Mouse (Mus musculus) layer of hippocampus, postnatal 36 days (tissue): ENCODE results near the gene Sytl2. TPM values are rescaled to one million over a fixed set of nuclear protein-coding genes. Genes with fewer than 3 reads are reported as not detected.

ENCODE experiments used
- DNase-seq, 2 experiments: peaks; one replicate each; pipeline ENCODE4 v3.0.0; 2022
- total RNA-seq, 2 experiments: library from RNA; stranded (reverse); gene quantifications; 2 replicates each; pipeline ENCODE4 v1.2.3; 2021

Gene Sytl2
- 10 to 100 TPM; 30.9 to 40.5 TPM for total RNA-seq

GRCm38 (mm10) chr7:90301942-90302646, at the start of gene Sytl2:
Gene Sytl2, plus strand, starts transcription at chr7:90302252.
- DNase-seq = peak in 1 of 2 experiments; percentile 14

DNA sequence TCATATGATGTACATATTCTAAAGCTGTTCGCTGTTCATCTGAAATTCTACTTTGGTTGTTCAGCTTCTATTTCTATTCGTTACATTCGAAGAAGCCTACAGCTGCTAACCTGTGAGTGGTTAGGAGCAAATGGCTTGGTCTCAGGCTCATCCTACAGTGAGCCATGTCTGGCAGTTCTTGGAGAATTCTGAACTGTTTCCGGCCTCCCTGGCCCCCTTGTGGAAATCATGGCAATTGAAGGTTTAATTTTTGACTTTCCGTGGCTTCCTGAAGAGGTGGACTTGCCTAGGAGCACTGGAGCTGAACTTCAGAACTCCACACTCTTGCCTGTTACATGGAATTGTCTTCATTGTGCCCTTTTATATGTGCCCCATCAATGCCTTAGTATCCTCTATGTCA, 49.1 kb upstream of the Sytl2 start:
- DNase-seq = no peak

GRCm38 (mm10) chr7:90258701-90259100, 43.4 kb upstream of the Sytl2 start:
- no peak for DNase-seq

DNA sequence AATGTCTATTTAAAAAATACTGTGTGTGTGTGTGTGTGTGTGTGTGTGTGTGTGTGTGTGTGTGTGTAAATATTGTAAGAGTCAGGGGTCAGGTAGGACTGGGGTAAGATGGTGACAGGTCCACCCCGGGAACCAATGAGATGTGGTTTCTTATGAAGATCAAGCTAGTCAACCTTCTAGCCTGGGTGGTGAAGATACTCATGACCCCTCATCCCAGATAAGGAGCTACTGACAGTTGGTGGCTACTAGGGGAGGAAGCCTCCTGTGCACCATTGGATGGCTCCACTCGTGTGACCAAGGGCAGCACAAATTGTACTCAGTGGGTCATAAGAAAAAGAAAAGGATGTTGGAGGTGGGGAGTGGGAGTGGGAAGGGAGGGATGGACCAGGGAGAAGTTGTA, 42.2 kb upstream of the Sytl2 start:
- DNase-seq = no peak

GRCm38 (mm10) chr7:90261902-90262599, 40.0 kb upstream of the Sytl2 start:
- DNase-seq = no peak

GRCm38 (mm10) chr7:90265289-90265970, 36.6 kb upstream of the Sytl2 start, which contains the start of gene Ccdc83:
Gene Ccdc83, minus strand, starts transcription at chr7:90265777.
- DNase-seq = peak; percentile 75 to 76

DNA sequence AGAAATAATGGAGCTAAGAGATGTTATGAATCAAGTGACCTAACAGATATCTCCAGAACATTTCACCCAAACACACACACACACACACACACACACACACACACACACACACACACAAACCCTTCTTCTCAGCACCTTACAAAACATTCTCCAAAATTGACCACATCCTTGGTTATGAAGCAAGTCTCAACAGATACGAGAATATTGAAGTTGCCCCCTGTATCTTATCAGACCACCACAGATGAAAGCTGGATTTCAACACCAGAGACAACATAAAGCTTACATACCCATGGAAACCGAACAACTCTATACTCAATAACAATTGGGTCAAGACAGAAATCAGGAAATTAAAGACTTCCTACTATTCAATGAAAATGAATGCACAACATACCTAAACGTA, 31.9 kb upstream of the Sytl2 start:
- no peak for DNase-seq

DNA sequence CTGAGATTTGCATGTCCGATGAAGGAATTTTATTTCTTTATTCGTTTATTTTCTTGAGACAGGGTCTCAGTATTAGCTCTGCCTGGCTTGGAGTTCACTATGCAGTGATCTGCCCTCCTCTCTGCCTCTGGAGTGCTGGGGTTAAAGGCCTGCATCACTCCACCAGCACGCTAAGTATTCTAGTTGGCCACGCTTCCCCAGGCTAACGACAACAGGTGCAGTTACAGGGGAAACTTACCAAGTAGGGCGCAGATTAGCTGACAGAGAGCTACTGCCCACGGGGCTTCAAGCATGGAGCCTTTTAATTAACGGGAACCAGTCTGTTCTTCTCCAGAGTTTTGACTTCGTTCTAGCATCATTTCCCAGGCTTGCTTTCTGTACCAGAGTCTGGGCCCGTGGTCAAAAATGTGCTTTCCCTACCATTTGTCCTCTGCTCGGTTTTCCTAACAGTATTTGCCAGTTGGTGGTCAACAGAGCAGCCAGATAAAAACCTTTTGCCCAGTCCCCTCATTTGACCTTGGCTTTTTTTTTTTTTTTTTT, 27.4 kb upstream of the Sytl2 start:
- no peak for DNase-seq

DNA sequence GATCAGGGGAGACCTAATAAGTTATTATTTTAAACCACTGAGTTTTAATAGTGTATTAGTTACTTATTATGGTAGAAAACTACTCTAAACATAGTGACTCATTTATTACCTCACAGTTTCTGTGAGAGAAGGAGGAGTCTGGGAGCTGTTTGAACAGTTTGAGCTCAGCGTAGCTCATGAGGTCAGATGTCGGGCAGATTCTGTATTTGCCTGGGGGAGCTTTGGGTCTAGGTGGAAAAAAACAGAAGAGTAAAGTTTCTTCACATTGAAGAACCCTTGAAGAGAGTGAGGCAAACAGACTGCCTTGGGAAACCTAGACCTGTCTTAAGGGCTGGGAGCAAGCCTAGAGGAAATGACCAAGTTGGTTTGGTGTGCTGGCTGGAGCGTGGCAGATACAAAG, 24.8 kb upstream of the Sytl2 start:
- DNase-seq = no peak

- DNase-seq = no peak
Measured at GRCm38 (mm10) chr7:90277769-90278168, 24.3 kb upstream of the Sytl2 start.

DNA sequence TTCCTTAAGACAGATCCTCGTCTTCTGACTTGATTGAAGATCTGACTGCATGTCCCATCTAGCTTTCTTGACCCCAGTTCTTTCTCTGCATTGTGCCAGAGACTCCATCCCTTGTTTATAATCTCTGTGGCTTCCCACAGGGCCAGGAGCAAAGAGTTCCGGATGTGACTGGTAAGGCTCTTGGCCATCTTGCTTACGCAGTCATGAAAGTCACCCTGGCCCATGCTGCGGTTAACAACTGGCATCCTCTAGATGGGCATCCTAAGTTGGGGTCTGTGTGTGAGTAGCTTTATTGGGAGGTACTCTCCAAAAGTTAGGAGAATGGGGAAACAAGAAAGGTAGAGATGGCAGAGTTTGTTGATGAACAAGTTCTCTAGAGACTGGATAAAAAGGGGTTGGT, 22.9 kb upstream of the Sytl2 start:
- no peak for DNase-seq

GRCm38 (mm10) chr7:90280274-90280875, 21.7 kb upstream of the Sytl2 start:
- DNase-seq = peak in 1 of 2 experiments; percentile 15

DNA sequence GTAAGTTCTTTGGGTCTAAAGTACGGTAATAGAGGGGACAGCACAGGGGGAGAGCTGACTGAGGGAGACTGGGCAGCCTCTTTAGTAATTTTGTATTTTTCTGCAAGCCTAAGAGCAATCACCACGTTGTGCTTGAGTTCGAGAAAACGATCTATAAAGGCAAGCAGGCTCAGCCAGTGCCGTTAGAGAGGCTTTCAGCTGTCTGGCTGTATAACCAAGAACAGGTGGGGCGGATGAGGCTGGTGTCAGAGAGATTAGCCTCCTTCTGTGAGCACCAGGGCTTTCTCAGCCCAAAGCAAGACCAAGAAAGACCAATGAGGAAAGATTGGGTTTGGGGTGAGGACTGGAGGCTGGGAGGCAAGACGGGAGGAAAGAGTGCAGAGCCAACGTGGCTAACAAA, 21.2 kb upstream of the Sytl2 start:
- no peak for DNase-seq

DNA sequence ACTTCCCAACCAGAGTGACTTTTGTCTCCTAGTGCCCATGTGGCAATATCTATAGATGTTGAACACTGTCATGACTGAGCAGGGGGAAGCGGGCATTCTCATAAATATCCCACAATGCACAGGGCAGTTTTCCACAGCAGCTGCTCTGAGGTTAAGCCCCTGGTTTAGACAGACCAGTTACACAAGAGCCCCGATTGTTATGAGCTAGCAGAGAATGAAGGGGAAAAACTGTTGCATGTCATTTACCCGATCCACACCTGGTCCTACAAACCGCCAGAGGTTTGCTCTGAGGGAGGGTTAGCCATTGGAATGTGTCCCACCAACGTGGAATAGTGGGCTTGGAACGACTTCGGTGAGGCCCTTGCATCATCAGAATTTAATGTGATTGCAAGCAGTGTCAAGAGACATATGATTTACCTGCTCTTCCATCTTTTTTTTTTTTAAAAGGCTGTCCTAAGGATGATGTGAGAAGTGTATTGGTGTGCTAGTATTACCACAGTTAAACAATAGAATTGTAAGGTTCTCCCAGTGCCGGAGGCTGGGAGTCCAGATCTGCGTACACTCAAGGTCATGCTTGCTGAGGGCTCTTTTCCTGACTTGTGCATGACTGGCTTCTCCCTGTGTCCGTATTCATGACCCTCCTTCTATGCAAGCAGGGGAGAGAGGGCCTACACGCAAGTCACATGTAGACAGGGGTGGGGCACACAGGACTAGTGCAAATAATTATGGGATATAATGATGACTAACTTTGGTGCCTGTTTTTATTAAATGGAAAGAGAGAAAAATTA, 20.1 kb upstream of the Sytl2 start:
- no peak for DNase-seq

DNA sequence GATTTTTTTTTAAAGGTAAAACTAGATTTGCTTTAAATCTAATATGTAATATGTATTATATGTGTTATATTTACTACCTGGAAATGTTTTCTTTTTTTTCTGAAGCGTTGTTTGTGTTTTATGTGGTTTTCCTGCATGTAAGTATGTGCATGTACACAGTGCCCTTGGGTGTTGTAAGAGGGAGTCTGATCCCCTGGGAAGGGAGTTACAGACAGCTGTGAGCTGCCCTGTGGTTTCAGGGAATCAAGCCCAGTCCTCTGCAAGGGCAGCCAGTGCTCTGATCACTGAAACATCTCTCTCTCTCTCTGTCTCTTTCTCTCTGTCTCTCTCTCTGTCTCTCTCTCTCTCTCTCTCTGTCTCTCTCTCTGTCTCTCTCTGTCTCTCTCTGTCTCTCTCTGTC, 19.3 kb upstream of the Sytl2 start:
- no peak for DNase-seq

GRCm38 (mm10) chr7:90284793-90285192, 17.3 kb upstream of the Sytl2 start:
- no peak for DNase-seq

DNA sequence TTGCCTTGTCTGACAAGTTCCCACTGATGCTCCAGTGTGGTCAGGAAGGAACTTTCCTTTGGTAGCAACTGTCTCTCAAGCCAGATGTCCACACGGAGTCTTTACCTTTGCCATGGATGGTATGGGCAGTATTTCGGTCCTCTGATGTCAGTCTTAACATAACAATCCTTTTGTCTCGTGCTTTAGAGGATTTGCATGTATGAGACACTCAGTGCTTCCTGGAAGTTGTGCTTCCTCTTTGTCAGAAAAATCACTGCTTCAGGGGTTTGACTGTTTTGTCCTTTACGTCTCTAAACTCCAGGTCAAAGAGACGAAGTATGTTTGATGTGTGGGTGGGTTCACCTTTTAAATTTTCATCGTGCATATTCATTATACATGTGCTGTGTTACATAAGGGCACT, 10.2 kb upstream of the Sytl2 start:
- DNase-seq = no peak

- DNase-seq = no peak
Measured at GRCm38 (mm10) chr7:90302647-90303552, 848 bp downstream of the Sytl2 start.

- DNase-seq = no peak
Measured at GRCm38 (mm10) chr7:90306079-90306478, 4.0 kb downstream of the Sytl2 start.

DNA sequence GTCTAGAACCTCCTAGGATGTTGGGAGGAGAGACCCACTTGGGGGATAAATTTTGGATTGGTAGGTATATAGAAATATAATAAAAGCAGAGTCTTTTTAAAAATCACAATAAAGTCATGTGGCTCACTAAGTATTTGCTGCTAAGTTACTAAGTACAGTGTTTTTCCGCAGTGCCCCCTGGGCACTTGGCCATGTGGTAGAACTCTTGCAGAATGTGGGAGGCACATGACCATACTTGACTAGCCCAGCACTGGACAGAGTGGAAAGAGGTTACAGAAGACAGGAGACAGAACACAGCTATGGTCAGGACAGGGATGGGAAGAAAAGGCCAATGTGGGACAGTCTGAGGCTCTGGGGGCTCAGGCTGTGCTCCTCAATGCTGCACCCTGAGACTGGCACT, 4.9 kb downstream of the Sytl2 start:
- no peak for DNase-seq

DNA sequence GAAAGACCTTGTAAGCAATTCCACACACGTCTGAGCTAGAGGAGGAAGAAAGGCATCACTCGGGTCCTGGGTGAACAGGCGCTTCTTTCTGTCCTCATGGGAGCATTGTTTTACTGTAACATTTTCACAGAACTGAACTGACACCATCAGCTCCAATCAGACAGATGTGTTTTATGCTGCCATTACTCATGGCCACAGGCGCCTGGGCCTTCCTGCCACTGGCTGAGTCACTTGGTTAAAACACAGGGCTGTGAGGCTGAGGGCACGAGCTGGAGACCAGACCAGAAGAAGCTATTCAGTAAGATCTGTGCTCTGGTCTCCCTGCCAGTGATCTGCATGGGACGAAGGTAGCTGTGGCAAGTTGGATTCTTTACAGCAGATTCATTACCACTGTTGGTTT, 6.0 kb downstream of the Sytl2 start:
- peak in 1 of 2 experiments; percentile 6 for DNase-seq
